In the genomic region with DNA sequence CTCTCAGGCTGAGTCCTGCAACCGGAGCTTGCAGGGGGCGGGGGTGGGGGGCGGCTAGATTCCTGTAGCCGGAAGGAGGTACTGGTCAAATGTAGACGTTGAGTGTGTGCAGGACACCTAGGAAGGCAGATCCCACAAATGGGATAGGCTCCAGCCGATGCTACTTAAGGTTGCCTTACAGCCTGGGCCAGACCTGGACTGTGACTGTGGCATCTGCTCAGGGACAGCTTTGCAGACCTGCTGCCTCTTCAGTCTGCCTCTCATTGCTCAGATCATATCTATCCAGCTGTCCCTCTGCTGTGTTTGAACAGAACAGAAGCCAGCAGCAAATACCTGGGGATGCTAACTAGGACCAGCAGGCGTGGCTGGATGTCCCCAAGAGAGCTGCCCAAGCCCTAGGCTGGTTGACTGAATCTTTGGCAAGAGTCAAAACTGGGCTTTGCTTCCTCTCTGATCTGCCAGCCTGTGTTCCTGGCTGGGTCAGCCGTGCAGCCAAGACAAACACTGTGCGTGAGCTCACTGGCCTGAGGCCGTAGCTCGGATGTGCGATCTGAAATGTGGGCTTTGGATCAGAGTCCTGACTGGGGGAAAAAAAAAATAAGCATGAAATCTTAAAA, we compare ENCODE assay signal across 8 mouse cellular contexts. TPM values are rescaled to one million over a fixed set of nuclear protein-coding genes. Genes with fewer than 3 reads are reported as not detected.
DNase-seq lines count a peak whose midpoint lies in the region; ATAC-seq and TF ChIP-seq lines count a peak whose summit lies in the region.

No protein-coding gene starts in this region.

- TF ChIP-seq CTCF in gastrocnemius, adult 2 months (IDR thresholded peaks at IDR 0.05): no peak

- no peak for ATAC-seq in limb, embryonic 11.5 days (ENCODE audit: insufficient number of reproducible peaks, low FRiP score, low TSS enrichment, low read depth)
- no peak for ATAC-seq in kidney, embryonic 15.5 days (replicated peaks; ENCODE audit: low FRiP score)
- ATAC-seq in midbrain, embryonic 14.5 days (ENCODE audit: low FRiP score, low TSS enrichment): no peak

- no peak overlapping the region for H3K27ac ChIP-seq in limb, embryonic 11.5 days (replicated peaks; ENCODE audit: low read depth, low read length)
- H3K27ac ChIP-seq in limb, embryonic 10.5 days: no peak overlapping the region
- H3K27ac ChIP-seq in gastrocnemius, adult 2 months: peak overlapping the region; percentile 40
- H3K27ac ChIP-seq in kidney, embryonic 15.5 days: peak overlapping the region; percentile 42; the same call in 1 of the 2 replicates
- H3K27ac ChIP-seq in midbrain, embryonic 14.5 days (replicated peaks; ENCODE audit: low read depth, low read length): 0 out of 2 replicates have a peak overlapping the region, but pooled peaks have one; percentile 13

- H3K4me3 ChIP-seq in limb, embryonic 11.5 days (ENCODE audit: low read depth, low read length): no peak overlapping the region
- no peak overlapping the region for H3K4me3 ChIP-seq in limb, embryonic 10.5 days
- H3K4me3 ChIP-seq in gastrocnemius, adult 2 months: no peak overlapping the region
- no peak overlapping the region for H3K4me3 ChIP-seq in kidney, embryonic 15.5 days (replicated peaks)
- no peak overlapping the region for H3K4me3 ChIP-seq in midbrain, embryonic 14.5 days (replicated peaks; ENCODE audit: low read depth, low read length)

- H3K9me3 ChIP-seq in limb, embryonic 11.5 days (ENCODE audit: control insufficient read depth, low read length): no peaks in the 10 kb centered on the region
- H3K9me3 ChIP-seq in limb, embryonic 10.5 days (replicated peaks): no peaks in the 10 kb centered on the region
- H3K9me3 ChIP-seq in kidney, embryonic 15.5 days (replicated peaks): no peaks in the 10 kb centered on the region
- no peaks in the 10 kb centered on the region for H3K9me3 ChIP-seq in midbrain, embryonic 14.5 days (ENCODE audit: control insufficient read depth, low read length)

- no peaks in the 10 kb centered on the region for H3K27me3 ChIP-seq in limb, embryonic 11.5 days (ENCODE audit: control insufficient read depth, insufficient read depth, low read length)
- no peaks in the 10 kb centered on the region for H3K27me3 ChIP-seq in limb, embryonic 10.5 days (ENCODE audit: low read depth, poor library complexity, severe bottlenecking)
- 0 out of 2 replicates have a peak, but pooled peaks cover 14% of the 10 kb centered on the region for H3K27me3 ChIP-seq in kidney, embryonic 15.5 days
- no peaks in the 10 kb centered on the region for H3K27me3 ChIP-seq in midbrain, embryonic 14.5 days (ENCODE audit: control insufficient read depth, insufficient read depth, low read length)

- H3K9ac ChIP-seq in limb, embryonic 11.5 days (ENCODE audit: low read length): peak overlapping the region; percentile 30; the same call in 1 of the 2 replicates
- H3K9ac ChIP-seq in kidney, embryonic 15.5 days: no peak overlapping the region
- no peak overlapping the region for H3K9ac ChIP-seq in midbrain, embryonic 14.5 days (replicated peaks; ENCODE audit: low read length)

- intact Hi-C loops in gastrocnemius, adult 2 months (cut with DNase I): no loop called here

- H3K36me3 ChIP-seq in limb, embryonic 11.5 days (ENCODE audit: control insufficient read depth, insufficient read depth, low read length): no peaks in the 10 kb centered on the region
- H3K36me3 ChIP-seq in limb, embryonic 10.5 days: no peaks in the 10 kb centered on the region
- H3K36me3 ChIP-seq in kidney, embryonic 15.5 days: no peaks in the 10 kb centered on the region
- no peaks in the 10 kb centered on the region for H3K36me3 ChIP-seq in midbrain, embryonic 14.5 days (ENCODE audit: control insufficient read depth, insufficient read depth, low read length)

- no peak overlapping the region for H3K4me2 ChIP-seq in limb, embryonic 11.5 days (ENCODE audit: low read depth, severe bottlenecking)
- H3K4me2 ChIP-seq in kidney, embryonic 15.5 days: no peak overlapping the region
- H3K4me2 ChIP-seq in midbrain, embryonic 14.5 days (ENCODE audit: low read length): no peak overlapping the region

- 41% methylated on average over 12 of the region's 12 CpGs for WGBS in limb, embryonic 11.5 days
- 46% methylated on average over 12 of the region's 12 CpGs for WGBS in limb, embryonic 10.5 days
- 28% methylated on average over 12 of the region's 12 CpGs for WGBS in kidney, embryonic 15.5 days
- 49% methylated on average over 12 of the region's 12 CpGs for WGBS in midbrain, embryonic 14.5 days

- H3K4me1 ChIP-seq in limb, embryonic 11.5 days (ENCODE audit: control insufficient read depth, insufficient read depth, low read length): peaks cover 10% of the 10 kb centered on the region
- H3K4me1 ChIP-seq in limb, embryonic 10.5 days: peaks cover 32% of the 10 kb centered on the region
- peaks cover 42% of the 10 kb centered on the region for H3K4me1 ChIP-seq in kidney, embryonic 15.5 days
- H3K4me1 ChIP-seq in midbrain, embryonic 14.5 days (ENCODE audit: control insufficient read depth, insufficient read depth, low read length): peaks cover 7% of the 10 kb centered on the region; the same call in 1 of the 2 replicates

- no peak for DNase-seq in limb, embryonic 11.5 days (ENCODE audit: low spot score)
- no peak for DNase-seq in limb, embryonic 10.5 days (ENCODE audit: low spot score)
- DNase-seq in adrenal gland, postnatal 25 days: peak; percentile 52
- DNase-seq in gastrocnemius, adult 2 months: peak; percentile 80
- peak; percentile 43 for DNase-seq in midbrain, embryonic 14.5 days
- no peak for DNase-seq in spleen, postnatal 4 days (ENCODE audit: low spot score in 2 of 2)
- no peak for DNase-seq in spleen, postnatal 14 days (ENCODE audit: low spot score in 2 of 2)

RNA-seq across cellular contexts. Expression of a gene that starts 44.4 kb away (rescaled TPM):
- polyA plus RNA-seq in limb, embryonic 11.5 days (2014; fragmentation: Nextera tagmentation; extraction: Ambion mirVana): 54.6 and 54.8 TPM in 2 replicates
- 58.2 and 61.8 TPM in 2 replicates for polyA plus RNA-seq in limb, embryonic 10.5 days (2016; fragmentation: Nextera tagmentation; extraction: Ambion mirVana)
- total RNA-seq in adrenal gland, postnatal 25 days (2021): 23.6 and 24.6 TPM in 2 replicates
- 10 to 100 TPM; 12.0 to 12.4 TPM for total RNA-seq in gastrocnemius, adult 2 months (2021)
- polyA plus RNA-seq in kidney, embryonic 15.5 days (2015; fragmentation: Nextera tagmentation; extraction: Ambion mirVana): 39.6 and 44.9 TPM in 2 replicates
- polyA plus RNA-seq in midbrain, embryonic 14.5 days (2014; fragmentation: Nextera tagmentation; extraction: Ambion mirVana): 69.8 and 75.8 TPM in 2 replicates

Comparison
In these comparisons a context has a peak if more than half of its experiments do, and no peak if none do; other contexts are left out.
1. DNase-seq: peak in adrenal gland, postnatal 25 days (single experiment), gastrocnemius, adult 2 months (single experiment) and midbrain, embryonic 14.5 days (single experiment); none in limb, embryonic 11.5 days (single experiment), limb, embryonic 10.5 days (single experiment), spleen, postnatal 4 days (0 of 2) and spleen, postnatal 14 days (0 of 2).
2. H3K27ac ChIP-seq: peak in gastrocnemius, adult 2 months (single experiment), kidney, embryonic 15.5 days (single experiment) and midbrain, embryonic 14.5 days (single experiment); none in limb, embryonic 11.5 days (single experiment) and limb, embryonic 10.5 days (single experiment).